Comparison of ENCODE assay signal across 33 mouse cellular contexts in the genomic region with DNA sequence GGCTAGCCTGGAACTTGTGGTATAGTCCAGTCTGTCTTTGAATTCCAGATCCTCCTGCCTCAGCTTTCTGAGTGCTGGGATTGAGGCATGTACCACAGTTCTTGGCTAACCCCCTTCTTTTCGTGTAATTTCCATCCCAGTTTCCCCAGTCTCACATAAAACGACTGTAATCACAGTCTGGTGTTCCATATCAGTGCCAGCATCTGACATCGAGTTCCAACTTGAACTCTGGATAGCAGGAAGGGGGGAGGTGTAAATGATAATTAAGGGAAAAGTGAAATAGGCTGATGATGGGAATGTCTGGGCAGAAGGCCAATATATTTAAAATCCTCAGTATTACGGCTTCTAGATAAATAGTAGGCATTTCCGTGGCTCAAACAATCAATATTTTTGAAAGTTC. TPM values are rescaled to one million over a fixed set of nuclear protein-coding genes. Genes with fewer than 3 reads are reported as not detected.
"Had no signal": no experiment of that assay in that cellular context is flagged by ENCODE, and none has a peak within 500 bp of the region (broad histone marks: within the 10 kb centered on the region; RNA-seq: fewer than 3 reads in every experiment).

No protein-coding gene starts in this region.

- H3K9ac ChIP-seq: heart, embryonic 13.5 days; heart, embryonic 15.5 days; hindbrain, embryonic 13.5 days; hindbrain, embryonic 15.5 days; kidney, embryonic 15.5 days; limb, embryonic 12.5 days; limb, embryonic 15.5 days; liver, embryonic 12.5 days; liver, embryonic 14.5 days had no signal

- H3K4me1 ChIP-seq: heart, embryonic 13.5 days; heart, embryonic 15.5 days; hindbrain, embryonic 13.5 days; hindbrain, embryonic 15.5 days; kidney, embryonic 15.5 days; limb, embryonic 12.5 days; limb, embryonic 15.5 days; liver, embryonic 12.5 days had no signal

- H3K9me3 ChIP-seq: heart, embryonic 13.5 days; heart, embryonic 15.5 days; hindbrain, embryonic 13.5 days; hindbrain, embryonic 15.5 days; kidney, embryonic 15.5 days; limb, embryonic 12.5 days; limb, embryonic 15.5 days; liver, embryonic 12.5 days had no signal

- DNase-seq: gastrocnemius, postnatal 14 days; gastrocnemius, postnatal 36 days; heart, adult 2 months; heart, postnatal 14 days; heart, postnatal 36 days; kidney, adult 11 months; kidney, adult 2 months; kidney, adult 9 months; kidney, postnatal 14 days; kidney, postnatal 36 days; layer of hippocampus, adult 9-11 months; layer of hippocampus, postnatal 36 days; left cerebral cortex, postnatal 4 days had no signal

- H3K27me3 ChIP-seq: heart, embryonic 15.5 days; hindbrain, embryonic 13.5 days; hindbrain, embryonic 15.5 days; kidney, embryonic 15.5 days; limb, embryonic 15.5 days; liver, embryonic 12.5 days had no signal

- H3K4me3 ChIP-seq: heart, adult 2 months; heart, embryonic 13.5 days; heart, embryonic 15.5 days; hindbrain, embryonic 13.5 days; hindbrain, embryonic 15.5 days; kidney, embryonic 15.5 days; limb, embryonic 12.5 days; limb, embryonic 15.5 days; liver, embryonic 12.5 days had no signal

- H3K36me3 ChIP-seq: heart, embryonic 13.5 days; heart, embryonic 15.5 days; hindbrain, embryonic 13.5 days; hindbrain, embryonic 15.5 days; kidney, embryonic 15.5 days; limb, embryonic 12.5 days; limb, embryonic 15.5 days; liver, embryonic 12.5 days had no signal

- H3K4me2 ChIP-seq: heart, embryonic 11.5 days; heart, embryonic 13.5 days; heart, embryonic 15.5 days; hindbrain, embryonic 13.5 days; hindbrain, embryonic 15.5 days; kidney, embryonic 15.5 days; limb, embryonic 12.5 days; limb, embryonic 15.5 days; liver, embryonic 12.5 days had no signal

- H3K27ac ChIP-seq: heart, adult 2 months; heart, embryonic 13.5 days; heart, embryonic 15.5 days; hindbrain, embryonic 13.5 days; hindbrain, embryonic 15.5 days; hindbrain, postnatal 0 days; kidney, embryonic 15.5 days; kidney, postnatal 0 days; limb, embryonic 12.5 days; limb, embryonic 15.5 days; liver, embryonic 12.5 days; liver, embryonic 14.5 days had no signal

- ATAC-seq: hindbrain, postnatal 0 days; intestine, embryonic 16.5 days; liver, embryonic 12.5 days had no signal

RNA-seq across cellular contexts. Expression of a gene that starts 19.0 kb away (rescaled TPM):
- polyA plus RNA-seq: heart, embryonic 11.5 days; heart, postnatal 0 days; hindbrain, embryonic 13.5 days; hindbrain, embryonic 15.5 days; hindbrain, postnatal 0 days; kidney, postnatal 0 days; liver, embryonic 12.5 days had no signal

RNA-seq across cellular contexts. Expression of a gene that starts 46.6 kb away (rescaled TPM):
- polyA plus RNA-seq: gonadal fat pad, adult 2 months; heart, adult 2 months; heart, embryonic 11.5 days; heart, embryonic 13.5 days; heart, embryonic 15.5 days; heart, postnatal 0 days; hindbrain, embryonic 11.5 days; hindbrain, embryonic 13.5 days; hindbrain, embryonic 15.5 days; intestine, embryonic 14.5 days; intestine, embryonic 16.5 days; kidney, adult 2 months; kidney, embryonic 15.5 days; kidney, postnatal 0 days; large intestine, adult 2 months; limb, embryonic 12.5 days; liver, adult 2 months; liver, embryonic 12.5 days; liver, embryonic 14.5 days; liver, embryonic 16.5 days had no signal
